Mouse (Mus musculus) layer of hippocampus, adult 8-10 months (tissue): ENCODE measurements around the gene Ndufb6. TPM values are rescaled to one million over a fixed set of nuclear protein-coding genes. Genes with fewer than 3 reads are reported as not detected.

Experiments
- DNase-seq, 2 experiments: peaks; one replicate each; pipeline ENCODE4 v3.0.0; 2022; ENCODE audit warnings: low spot score in 2 of 2
- total RNA-seq, 4 experiments: library from RNA; stranded (reverse); gene quantifications; 2 replicates each; pipeline ENCODE4 v1.2.4; 2022

Gene Ndufb6
- total RNA-seq, 4 experiments from 2014 or later, result 158 to 176 (median 167) TPM

DNA sequence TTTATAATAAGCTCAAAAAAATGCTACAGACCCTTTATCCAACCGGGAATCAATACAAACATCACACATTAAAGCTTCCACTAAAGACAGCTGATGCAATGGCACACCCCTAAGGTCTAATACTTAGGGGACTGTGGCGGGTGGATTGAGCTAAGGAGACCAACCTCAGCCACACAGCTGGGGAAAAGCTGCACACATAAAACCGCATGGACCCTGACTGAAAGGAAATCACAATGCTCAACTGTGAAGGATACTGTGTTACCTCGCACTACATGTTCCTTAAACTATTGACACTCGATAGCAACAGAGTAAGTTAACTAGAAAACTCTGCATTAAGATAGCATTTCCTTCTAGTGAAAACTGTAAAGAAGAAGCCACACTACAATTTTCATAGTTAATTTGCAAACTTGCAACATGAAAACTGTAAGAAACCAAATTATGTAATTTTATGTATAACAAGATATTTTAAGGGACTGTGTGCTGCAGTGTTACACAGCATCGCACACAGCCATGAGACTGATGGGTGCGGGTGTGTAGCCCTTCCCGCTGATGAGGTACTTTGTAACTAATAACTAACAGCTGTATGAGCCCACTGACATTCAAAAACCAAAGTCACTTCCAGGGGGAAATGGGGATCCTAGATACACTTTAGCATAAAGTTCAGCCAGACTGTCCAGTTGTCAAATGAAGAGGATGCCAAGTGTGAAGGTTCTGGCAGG is 24.7 kb downstream of the Ndufb6 start:
- DNase-seq, result no peak

DNA sequence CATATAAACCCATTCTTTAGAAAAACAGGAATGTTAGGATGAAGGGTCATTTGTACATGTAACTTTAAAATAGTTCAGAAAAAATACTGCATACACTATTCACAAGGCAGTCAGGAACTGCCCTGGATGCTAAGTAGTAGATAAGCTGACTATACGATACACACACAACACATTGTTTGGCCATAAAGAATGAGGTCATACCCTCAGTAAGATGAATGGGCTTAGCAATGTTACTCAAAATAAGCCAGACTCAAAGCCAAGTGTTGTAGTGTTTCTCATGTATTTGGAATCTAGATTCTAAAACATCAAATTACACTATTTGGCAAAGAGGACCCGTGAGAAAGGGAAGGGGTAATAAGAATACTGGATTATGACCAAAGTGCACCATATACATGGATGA is 25.5 kb downstream of the Ndufb6 start:
- no peak for DNase-seq

DNA sequence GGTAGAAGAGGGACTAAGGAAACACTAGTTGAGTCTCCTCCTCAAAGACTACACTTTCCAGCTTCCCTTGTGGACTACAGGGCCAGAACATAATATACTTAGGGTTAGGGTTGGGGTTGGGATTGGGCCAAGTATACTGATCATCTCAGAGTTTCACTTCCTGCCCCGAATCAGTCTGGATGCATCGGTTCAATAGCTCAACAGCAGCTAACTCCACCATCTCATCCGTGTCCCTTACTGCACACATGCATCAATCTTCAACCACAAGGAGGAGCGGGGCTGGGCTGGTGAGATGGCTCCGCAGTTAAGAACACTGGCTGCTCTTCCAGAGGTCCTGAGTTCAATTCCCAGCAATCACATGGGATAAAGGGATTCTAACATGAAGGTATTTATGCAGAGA is 28.2 kb downstream of the Ndufb6 start:
- no peak for DNase-seq

DNA sequence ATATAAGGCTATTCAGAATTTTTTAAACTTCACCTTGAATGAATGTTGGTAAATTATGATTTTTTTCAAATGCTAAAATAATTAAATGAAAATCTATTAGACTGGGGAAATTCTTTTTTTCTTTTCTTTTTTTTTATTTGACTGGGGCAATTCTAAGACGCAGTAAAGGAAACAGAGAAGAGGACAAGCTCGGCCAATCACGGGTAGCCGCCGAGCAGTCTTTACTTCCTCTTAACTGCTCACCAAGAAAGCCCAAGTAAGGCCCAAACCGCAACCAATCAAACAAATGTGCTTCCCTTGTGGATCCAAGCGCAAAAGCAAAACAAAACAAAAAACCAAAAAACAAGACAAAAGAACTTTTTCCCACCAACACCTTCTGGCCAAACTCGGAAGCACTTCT is 35.2 kb downstream of the Ndufb6 start:
- DNase-seq, result no peak

DNA sequence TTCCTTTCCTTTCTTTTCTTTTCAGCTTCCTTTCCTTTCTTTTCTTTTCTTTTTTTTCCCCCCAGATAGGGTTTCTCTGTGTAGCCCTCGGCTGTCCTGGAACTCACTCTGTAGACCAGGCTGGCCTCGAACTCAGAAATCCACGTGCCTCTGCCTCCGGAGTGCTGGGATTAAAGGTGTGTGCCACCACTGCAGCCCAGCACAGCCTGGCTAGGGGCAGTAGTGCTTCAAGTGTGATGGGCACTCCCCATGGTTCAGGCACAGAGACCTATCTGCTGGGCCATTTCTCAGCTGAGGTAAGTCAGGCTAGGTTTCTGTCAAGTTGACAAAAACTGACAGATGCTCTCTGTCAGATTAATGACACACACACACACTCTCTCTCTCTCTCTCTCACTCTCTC is 36.2 kb downstream of the Ndufb6 start:
- no peak for DNase-seq

DNA sequence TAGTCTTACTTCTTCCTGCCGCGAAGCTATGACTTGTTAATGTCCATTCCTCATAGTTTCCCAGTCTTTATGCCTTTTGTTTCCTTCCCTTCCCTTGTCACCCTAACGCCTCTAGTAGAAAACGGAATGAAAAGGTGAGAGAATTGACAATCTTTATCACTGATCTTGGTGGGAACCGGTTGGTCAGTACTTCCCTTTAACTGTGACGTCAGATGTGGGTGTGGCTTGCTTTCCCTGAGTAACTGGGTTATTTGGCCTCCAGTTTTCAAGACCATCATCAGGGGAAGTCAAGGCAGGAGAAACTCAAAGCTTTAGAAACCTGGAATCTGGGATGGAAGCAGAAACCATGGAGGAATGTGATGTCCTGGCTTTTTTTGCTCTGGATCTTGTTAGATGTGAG is 37.3 kb downstream of the Ndufb6 start:
- no peak for DNase-seq

DNA sequence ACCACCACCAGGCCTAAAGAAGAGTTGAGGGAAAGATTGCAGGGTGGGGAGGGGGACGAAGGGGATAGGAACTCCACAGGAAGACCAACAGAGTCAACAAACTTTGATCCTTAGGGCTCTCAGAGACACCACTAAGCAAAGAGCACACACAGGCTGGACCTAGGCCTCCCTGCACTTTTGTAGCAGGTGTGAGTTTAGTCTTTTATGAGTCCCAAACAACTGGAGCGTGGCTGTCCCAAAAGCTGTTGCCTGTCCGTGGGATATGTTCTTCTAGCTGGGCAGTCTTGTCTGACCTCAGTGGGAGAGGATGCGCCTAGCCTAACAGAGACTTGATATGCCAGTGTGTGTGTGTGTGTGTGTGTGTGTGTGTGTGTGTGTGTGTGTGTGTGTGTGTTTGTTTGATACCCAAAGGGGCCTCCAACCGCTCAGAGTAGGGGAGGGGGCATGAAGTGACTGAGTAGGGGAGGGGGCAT is 38.9 kb downstream of the Ndufb6 start:
- DNase-seq, result no peak

DNA sequence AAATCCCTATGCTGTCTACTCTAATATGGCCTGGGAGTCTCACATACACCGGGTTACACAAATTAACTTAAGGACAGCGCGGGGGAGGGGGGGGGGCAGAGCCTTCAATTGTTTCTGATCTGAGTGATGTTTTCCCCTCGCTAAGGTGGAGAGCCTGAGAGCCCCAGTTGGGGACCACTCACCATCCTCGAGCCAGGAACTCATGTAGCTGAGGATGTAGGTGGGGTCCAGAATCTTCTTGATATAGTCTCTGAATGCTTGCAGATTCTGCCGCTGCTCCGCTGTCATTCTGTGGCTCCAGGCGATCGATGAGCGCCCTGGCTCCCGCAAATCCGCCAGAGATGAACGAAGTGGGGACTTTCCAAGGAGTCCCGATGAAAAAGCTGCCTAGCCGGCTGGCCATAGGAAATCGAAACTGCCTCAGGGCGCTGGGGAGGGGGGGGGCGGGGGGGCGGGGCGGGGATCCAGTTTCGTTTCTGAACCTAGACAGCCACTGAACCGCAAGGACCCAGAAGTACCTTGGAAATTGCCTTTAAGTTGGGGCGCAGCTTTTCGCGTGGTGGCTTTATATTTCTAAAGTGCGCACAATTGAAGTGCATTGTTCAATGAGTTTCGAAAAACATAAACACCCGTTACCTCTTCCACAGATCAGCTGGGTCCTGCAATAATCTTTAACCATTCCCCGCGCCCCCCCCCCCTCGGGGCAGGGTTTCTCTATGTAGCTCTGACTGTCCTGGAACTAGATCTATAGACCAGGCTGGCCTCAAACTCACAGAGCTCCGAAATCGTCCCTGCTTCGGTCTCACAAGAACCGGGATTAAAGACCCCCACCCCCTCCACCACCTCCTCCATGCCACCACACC is 39.6 kb downstream of the Ndufb6 start, which contains the start of gene Ddx58:
TSS of gene Ddx58 (minus strand) at position 420 of the 863 bp plus-strand sequence.
- no peak for DNase-seq

DNA sequence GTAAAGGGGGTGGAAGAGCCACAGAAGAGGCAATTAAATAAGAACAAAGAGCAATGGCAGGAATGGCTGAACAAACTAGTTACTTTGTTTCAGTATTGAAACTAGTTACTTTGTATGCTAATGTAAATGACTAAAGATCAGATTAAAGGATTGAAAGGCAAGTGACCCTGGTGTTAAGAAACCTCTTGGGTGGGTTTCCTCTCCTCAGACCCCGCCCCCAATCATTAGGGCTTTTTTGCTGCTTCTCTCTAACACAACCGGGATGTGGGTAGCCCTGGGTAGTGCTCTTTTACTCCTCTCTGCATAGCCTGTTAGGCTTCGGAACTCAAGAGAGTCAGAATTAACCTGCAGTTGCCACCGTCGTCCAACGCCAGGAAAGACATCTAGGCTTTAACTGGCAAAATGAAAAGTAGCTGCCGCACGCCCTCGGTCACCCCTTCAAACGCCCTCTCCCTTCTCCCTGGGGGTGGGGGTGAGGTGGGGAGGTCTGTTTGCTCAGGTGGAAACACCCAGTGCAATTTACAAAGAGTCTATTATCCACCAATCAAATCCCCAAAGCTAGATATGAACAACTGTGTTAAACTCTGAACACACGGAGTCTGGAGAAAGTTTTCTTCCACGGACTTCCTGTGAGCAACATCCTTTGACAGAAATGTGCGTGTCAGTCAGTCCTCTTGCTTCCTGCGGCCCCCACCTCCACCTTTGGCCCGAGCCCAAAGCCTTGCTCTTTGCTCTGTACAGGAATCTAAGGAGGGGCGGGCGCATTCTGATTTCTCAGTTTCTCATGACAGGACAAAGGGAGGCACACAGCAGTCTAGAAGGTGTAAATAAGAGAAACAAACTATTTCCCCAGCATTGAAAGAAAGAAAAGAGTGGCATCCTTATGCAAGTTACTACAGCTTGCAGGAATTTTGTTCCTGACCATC is 40.5 kb downstream of the Ndufb6 start:
- no peak for DNase-seq

DNA sequence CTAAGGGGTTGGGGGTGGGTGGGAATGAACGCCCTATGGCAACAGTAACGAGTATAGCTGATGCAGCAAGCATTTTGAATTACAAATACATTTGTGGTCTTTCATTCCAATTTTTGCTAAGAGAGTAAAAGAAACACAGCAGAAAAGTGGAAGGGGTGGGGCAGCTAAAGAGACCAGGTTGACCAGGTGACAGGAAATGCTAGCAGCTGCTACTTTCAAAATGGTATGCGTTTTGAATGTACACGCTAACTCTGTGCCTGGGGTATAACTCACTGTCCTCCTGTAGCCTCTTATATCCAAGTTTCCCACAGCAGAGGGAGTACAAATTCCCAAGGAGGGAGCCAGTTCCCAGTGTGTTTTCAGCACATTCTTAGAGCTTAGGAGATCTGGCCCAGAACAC is 42.4 kb downstream of the Ndufb6 start:
- DNase-seq, result no peak

DNA sequence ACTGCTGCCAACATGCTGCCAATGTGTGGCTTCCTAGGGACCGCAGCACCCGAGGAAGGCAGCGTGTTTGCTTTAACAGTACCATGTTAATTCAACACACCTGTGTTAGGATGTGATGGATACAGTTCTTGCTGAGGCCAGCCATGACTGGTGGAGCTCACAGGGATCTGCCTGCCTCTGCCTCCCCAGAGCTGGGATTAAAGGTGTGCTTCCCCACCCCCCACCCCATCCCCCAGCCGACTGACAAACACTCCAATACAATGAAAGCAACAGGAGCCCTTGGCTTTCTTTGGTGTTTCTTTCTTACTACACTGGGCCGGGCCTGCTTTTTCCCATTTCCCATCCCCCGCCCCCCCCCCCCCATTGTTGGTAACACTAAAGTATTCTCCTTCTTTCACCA is 45.0 kb downstream of the Ndufb6 start:
- DNase-seq, result no peak

DNA sequence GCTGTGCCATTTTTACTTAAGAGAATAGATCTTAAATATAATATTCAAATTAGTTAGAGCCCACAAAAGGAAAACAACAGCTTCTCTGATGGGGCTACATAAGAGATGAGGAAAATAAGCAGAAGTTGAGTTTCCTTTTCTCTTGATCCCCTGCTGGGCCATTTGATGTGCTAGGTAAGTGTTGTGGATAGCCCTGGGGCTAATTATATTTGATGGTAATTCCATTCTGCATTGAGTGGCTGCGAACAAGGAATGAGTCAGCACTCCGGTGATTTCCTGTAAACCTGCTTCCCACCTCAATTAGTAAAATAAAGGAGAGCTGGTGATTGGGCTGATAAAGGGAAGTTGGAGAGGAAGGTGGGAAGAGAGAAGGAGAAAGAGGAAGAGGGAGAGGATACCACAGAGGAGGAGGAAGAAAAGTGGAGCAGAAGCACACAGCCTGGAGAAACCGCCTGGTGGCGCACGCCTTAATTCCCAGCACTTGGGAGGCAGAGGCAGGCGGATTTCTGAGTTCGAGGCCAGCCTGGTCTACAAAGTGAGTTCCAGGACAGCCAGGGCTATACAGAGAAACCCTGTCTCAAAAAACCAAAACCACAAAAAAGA is 46.1 kb downstream of the Ndufb6 start:
- DNase-seq, result no peak

DNA sequence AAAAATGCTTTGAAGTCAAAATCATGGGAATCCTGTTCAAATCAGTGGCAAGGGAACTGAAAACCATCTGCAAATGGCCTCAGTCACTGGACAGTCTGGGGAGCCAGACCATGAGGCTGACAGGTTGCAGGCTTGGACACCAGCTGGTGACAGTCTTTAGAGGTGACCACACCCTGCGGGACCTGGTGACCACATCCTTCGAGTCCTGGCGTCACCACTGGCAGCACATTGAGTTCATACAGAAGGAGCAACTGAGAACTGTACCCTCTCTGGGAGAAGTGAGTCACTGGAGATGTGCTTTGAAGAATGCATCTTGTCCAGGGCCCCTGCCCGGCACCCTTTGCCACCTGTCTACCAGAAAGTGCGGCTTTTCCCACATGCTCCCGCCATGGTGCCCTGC is 49.5 kb downstream of the Ndufb6 start:
- DNase-seq, result no peak

DNA sequence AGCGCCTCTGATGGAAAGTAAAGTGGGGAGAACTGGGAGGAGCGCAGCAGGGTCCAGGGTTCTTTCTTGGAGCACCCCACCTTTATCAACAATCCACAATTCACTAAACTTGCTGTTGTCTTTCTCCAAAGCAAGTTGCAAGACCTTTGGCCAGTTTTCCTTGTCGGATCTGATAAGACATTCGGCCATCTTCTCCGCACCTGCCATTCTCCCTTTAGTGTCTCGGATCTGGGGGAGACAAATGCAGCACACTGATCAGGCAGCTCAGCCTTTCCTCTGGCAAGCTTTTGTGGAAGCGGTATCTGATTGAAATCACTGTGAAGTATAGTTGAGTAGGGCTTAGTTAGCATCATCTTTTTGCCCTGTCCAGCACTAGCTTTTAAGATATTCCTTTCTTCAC is 51.3 kb downstream of the Ndufb6 start:
- DNase-seq, result no peak

DNA sequence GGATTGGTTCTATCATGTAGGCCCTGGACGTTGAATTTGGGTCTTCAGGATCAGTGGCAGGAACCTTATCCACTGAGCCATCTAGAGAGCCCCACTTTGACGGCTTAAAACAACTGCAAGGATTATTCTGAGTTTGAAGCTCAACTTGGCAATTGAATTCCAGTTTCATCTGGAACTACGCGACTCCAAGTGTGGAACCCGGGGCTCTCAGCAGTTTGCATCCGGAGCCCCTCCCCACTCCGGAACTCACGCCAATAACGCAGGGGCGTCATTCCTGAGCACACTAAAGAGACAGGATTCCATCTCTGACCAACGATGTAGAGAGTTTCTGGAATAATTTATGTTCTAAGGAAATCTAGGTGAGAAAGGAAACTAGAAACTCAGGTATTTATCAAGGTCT is 52.1 kb downstream of the Ndufb6 start:
- DNase-seq, result no peak

DNA sequence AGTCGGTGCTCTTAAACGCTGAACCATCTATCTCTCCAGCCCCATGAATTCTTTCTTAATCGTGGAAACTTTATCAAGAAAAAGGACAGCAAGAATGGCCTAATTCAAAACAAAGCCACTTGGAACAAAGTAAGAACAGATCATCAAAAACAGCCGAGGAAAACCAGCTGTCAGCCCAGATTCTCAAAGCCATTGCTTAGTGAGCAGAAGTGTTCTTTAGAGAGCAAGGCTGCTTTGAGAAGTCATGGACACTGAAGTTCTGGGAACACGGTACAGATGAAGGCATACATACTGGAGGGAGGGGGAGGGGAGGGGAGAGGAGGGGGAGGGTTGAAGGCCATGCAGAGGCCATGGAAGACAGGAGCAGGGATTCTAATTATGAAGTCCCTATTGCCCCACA is 53.1 kb downstream of the Ndufb6 start:
- DNase-seq, result no peak

DNA sequence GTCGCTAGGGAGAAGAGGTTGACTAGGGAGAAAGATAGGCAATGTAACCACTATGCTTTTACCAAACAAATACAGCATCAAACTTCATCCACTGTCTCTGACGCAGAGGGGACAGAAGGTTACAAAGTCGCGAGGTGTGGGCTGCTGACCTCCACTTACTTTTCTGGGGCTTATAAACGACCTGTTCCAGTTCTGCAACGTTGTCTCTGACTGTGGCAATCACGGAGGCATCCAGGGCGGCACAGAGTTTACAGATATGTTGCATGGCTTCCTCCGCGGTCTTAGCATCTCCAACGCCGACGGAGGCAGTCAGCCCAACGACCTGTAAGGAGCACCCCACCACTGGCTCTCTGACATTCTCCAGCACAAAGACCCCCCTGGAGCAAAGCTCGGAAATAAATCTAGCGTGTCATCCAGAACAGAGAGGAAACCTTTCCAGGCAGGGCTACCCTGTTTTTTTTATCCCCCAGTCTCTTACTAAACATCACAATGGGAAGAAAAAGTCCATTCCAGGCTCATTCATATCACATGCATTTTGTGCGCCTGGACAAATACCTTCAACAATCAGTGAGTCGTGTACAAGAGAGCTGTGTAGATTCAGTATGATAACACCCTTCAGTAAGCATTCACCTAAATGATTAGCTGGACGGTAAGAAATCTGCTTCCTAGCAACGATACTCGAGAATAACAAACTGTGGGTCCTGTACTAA is 57.2 kb downstream of the Ndufb6 start:
- no peak for DNase-seq

DNA sequence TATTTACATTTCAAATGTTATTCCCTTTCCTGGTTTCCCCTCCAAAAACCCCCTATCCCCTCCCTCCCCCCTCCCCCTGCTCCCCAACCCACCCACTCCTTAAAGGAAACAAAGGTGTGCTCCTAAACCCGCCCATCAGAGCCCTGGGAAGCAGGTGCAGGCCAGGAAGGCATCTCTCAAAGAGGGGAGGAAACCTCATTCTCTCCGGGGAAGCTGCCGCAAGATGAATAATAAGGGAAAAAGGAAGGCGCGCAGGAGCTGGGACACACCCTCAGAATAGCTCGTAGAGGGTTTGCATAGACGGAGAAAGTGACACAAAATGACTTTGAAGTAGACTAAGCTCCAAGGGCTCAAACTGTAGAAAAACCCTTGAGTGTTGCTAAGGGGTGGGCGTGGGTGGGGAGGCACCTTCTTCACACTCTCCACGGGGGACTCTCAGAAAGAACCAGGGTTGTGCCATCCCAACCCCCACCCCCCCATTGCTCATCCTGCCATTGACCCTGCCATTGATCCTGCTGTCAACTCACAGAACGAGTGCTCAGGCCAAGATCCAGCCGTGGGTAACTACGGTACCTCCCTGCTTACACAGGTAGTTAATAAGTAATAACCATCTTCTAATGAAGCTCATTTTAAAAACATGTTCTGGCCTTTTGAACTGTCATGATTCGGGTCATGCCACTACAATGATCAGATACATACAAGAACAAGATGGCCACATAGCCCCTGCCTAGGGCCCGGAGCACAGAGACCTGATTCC is 58.0 kb downstream of the Ndufb6 start:
- no peak for DNase-seq
